Mouse (Mus musculus): Measurements from ENCODE around the gene Ifitm2. TPM values are rescaled to one million over a fixed set of nuclear protein-coding genes. Genes with fewer than 3 reads are reported as not detected.
A peak's percentile ranks its signal among the peaks of the same experiment; 100 is the strongest.

Gene Ifitm2
- polyA plus RNA-seq, 1 experiment from 2014 or later: 798 TPM

DNA sequence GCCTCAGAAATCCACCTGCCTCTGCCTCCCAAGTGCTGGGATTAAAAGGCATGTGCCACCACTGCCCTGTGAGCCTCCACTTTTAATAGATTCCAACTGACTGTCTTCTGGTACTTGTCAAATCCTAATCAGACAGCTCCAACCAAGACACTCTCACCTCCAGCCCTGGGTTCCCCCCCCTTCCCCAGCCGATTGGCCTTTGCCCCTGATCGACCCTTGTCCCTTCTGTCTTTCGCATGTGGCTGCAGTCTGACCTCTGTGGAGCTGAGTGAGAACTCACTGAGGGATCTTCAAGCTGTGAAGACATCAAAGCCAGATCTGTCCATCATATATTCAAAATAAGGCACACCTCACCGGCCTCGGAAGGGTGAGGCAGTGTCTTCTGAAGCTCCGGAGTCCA lies 28.6 kb downstream of the Ifitm2 start:
- Histone ChIP-seq H3K36me3 (replicated peaks; ENCODE audit: insufficient read depth, low read length) (peaks cover 11% of the 10 kb centered on the region; the same call in 1 of the 2 replicates), H3K4me3 (ENCODE audit: low read depth, low read length) (no peak overlapping the region), H3K9ac (replicated peaks) (no peak overlapping the region), H3K27ac (ENCODE audit: low read depth) (no peak overlapping the region), H3K27me3 (ENCODE audit: insufficient read depth, low read length) (peaks cover 18% of the 10 kb centered on the region), H3K9me3 (ENCODE audit: low read length) (no peaks in the 10 kb centered on the region), H3K4me2 (ENCODE audit: low read depth, low read length) (no peak overlapping the region), H3K4me1 (ENCODE audit: insufficient read depth) (peaks cover 5% of the 10 kb centered on the region)
- ATAC-seq (no peak; the same call in 1 of the 2 replicates), DNase-seq (no peak)
- TF ChIP-seq CTCF (IDR thresholded peaks at IDR 0.05; ENCODE audit: low read depth) (no peak), EP300 (IDR thresholded peaks at IDR 0.05; ENCODE audit: low read depth) (no peak)
- 70% methylated on average over 6 of the region's 6 CpGs for WGBS (ENCODE audit: insufficient replicate concordance)

DNA sequence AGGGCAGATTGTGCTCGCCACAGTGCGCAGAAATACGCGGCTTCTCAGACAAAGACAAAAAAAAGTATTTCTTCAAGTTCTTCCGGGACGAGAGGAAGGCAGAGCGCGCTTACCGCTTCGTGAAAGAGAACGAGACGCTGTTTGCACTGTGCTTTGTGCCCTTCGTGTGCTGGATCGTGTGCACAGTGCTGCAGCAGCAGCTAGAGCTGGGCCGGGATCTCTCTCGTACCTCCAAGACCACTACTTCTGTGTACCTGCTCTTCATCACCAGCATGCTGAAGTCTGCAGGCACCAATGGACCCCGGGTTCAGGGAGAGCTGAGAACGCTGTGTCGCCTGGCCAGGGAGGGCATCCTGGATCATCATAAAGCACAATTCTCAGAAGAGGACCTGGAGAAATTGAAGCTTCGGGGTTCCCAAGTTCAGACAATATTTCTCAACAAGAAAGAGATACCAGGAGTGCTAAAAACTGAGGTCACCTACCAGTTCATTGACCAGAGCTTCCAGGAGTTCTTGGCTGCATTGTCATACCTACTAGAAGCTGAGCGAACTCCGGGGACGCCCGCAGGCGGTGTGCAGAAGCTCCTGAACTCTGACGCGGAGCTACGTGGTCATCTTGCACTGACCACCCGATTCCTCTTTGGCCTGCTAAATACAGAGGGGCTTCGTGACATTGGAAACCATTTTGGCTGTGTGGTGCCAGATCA lies 32.6 kb downstream of the Ifitm2 start:
- TF ChIP-seq CTCF (IDR thresholded peaks at IDR 0.05; ENCODE audit: low read depth) (no peak), EP300 (IDR thresholded peaks at IDR 0.05; ENCODE audit: low read depth) (no peak)
- Histone ChIP-seq H3K27ac (ENCODE audit: low read depth) (no peak overlapping the region), H3K4me1 (ENCODE audit: insufficient read depth) (peaks cover 11% of the 10 kb centered on the region), H3K4me2 (ENCODE audit: low read depth, low read length) (peak overlapping the region; percentile 59), H3K9me3 (ENCODE audit: low read length) (no peaks in the 10 kb centered on the region), H3K9ac (replicated peaks) (no peak overlapping the region), H3K4me3 (ENCODE audit: low read depth, low read length) (no peak overlapping the region), H3K36me3 (replicated peaks; ENCODE audit: insufficient read depth, low read length) (peaks cover 2% of the 10 kb centered on the region), H3K27me3 (ENCODE audit: insufficient read depth, low read length) (peaks cover 27% of the 10 kb centered on the region)
- no peak for DNase-seq
- no peak for ATAC-seq
- WGBS (ENCODE audit: insufficient replicate concordance): 26% methylated on average over 30 of the region's 30 CpGs

DNA sequence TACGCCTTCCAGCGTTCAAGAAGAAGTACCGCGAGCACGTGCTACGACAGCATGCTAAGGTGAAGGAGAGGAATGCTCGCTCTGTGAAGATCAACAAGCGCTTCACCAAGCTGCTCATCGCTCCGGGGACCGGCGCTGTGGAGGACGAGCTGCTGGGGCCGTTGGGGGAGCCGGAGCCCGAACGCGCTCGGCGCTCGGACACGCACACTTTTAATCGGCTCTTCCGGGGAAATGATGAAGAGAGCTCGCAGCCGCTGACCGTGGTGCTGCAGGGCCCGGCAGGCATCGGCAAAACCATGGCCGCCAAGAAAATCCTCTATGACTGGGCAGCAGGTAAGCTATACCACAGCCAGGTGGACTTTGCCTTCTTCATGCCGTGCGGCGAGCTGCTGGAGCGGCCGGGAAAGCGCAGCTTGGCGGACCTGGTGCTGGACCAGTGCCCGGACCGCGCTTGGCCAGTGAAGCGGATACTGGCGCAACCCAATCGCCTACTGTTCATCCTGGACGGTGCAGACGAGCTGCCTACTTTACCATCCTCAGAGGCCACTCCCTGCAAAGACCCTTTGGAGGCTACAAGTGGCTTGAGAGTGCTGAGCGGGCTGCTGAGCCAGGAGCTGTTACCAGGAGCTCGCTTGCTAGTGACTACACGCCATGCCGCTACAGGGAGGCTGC lies 33.3 kb downstream of the Ifitm2 start:
- Histone ChIP-seq H3K4me3 (ENCODE audit: low read depth, low read length) (peak overlapping the region; percentile 27), H3K9ac (replicated peaks) (no peak overlapping the region), H3K9me3 (ENCODE audit: low read length) (no peaks in the 10 kb centered on the region), H3K4me2 (ENCODE audit: low read depth, low read length) (peak overlapping the region; percentile 59), H3K36me3 (replicated peaks; ENCODE audit: insufficient read depth, low read length) (no peaks in the 10 kb centered on the region; the same call in 1 of the 2 replicates), H3K27ac (ENCODE audit: low read depth) (no peak overlapping the region), H3K4me1 (ENCODE audit: insufficient read depth) (peaks cover 11% of the 10 kb centered on the region), H3K27me3 (ENCODE audit: insufficient read depth, low read length) (peaks cover 27% of the 10 kb centered on the region)
- WGBS (ENCODE audit: insufficient replicate concordance): 2% methylated on average over 49 of the region's 49 CpGs
- no peak for TF ChIP-seq EP300 (IDR thresholded peaks at IDR 0.05; ENCODE audit: low read depth)
- TF ChIP-seq CTCF (IDR thresholded peaks at IDR 0.05; ENCODE audit: low read depth): no peak
- ATAC-seq (peak; percentile 81), DNase-seq (peak; percentile 72)

DNA sequence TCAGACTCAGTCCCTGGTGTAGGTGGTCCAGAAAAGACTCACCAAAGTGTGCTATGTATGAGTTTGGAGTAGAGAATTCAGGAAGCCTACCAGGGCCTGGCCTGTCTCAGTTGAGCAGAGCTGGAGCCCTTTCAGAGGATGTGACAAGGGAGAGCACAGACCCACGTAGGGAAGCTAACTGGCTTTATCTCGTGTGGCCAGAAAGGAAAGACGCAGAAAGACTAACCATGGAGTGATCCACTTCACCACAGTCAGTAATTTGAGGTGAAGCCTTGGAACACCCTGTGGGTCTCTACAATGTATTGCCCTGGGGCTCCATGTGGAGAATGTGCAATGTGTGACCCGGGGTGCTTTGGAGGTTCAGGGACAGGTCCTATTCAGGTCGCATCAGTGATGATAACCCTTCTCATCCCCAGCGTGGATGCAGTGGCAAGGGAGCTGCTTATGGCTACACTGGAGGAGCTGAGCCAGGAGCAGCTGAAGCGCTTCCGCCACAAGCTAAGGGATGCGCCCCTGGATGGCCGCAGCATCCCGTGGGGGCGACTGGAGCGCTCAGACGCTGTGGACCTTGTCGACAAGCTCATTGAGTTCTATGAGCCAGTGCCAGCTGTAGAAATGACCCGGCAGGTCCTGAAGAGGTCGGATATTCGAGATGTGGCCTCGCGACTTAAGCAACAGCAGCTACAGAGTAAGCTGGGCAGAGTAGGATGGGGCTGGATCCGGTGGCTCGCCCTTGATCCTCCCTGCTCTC lies 34.4 kb downstream of the Ifitm2 start:
- Histone ChIP-seq H3K27me3 (ENCODE audit: insufficient read depth, low read length) (peaks cover 27% of the 10 kb centered on the region), H3K9ac (replicated peaks) (no peak overlapping the region), H3K4me3 (ENCODE audit: low read depth, low read length) (no peak overlapping the region), H3K9me3 (ENCODE audit: low read length) (no peaks in the 10 kb centered on the region), H3K36me3 (replicated peaks; ENCODE audit: insufficient read depth, low read length) (no peaks in the 10 kb centered on the region; the same call in 1 of the 2 replicates), H3K4me1 (ENCODE audit: insufficient read depth) (peaks cover 11% of the 10 kb centered on the region), H3K27ac (ENCODE audit: low read depth) (no peak overlapping the region), H3K4me2 (ENCODE audit: low read depth, low read length) (no peak overlapping the region)
- DNase-seq (no peak), ATAC-seq (no peak)
- WGBS (ENCODE audit: insufficient replicate concordance): 33% methylated on average over 22 of the region's 22 CpGs
- TF ChIP-seq CTCF (IDR thresholded peaks at IDR 0.05; ENCODE audit: low read depth): no peak
- no peak for TF ChIP-seq EP300 (IDR thresholded peaks at IDR 0.05; ENCODE audit: low read depth)

DNA sequence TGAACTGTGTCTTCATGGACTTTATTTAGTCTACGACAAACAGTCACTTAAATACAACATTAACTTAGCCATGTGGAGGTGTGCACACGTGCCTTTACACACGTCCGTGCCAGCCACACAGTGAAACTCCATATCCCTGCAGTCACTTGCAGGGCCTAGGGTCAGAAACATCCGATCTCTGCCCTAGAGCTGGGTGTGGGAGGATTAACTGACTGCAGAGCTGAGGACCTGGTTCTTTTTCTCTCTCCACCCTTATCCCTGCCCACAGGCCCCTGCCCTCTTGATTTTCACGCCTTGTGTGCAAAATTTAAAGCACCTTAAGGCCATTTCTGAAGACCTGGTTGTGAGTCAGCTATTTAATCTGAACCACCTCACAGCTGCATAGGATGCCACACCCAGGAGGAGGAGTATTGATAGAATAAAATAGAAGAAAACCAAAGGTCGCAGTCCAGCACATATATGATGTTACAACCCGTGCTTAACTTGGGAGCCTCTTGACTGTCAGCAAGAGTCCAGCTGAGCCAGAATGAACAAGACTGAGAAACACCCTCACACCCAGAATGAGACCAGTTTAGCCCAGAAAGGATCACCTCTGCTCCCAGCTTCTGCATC lies 35.3 kb downstream of the Ifitm2 start, which contains the start of gene Nlrp6:
Gene Nlrp6 (plus strand): TSS at position 485 of the 612 bp plus-strand sequence.
- H3K4me1 ChIP-seq (ENCODE audit: insufficient read depth): peaks cover 11% of the 10 kb centered on the region
- no peak within 1 kb of the TSS for H3K27ac ChIP-seq (ENCODE audit: low read depth)
- 57% methylated on average over 8 of the region's 8 CpGs for WGBS (ENCODE audit: insufficient replicate concordance)
- no peak within 1 kb of the TSS for H3K4me3 ChIP-seq (ENCODE audit: low read depth, low read length)
- no peak for DNase-seq
- no peaks in the 10 kb centered on the region for H3K9me3 ChIP-seq (ENCODE audit: low read length)
- TF ChIP-seq CTCF (IDR thresholded peaks at IDR 0.05; ENCODE audit: low read depth): no peak
- TF ChIP-seq EP300 (IDR thresholded peaks at IDR 0.05; ENCODE audit: low read depth): no peak
- no peak within 1 kb of the TSS for H3K9ac ChIP-seq (replicated peaks)
- no peak for ATAC-seq
- no peaks in the 10 kb centered on the region; the same call in 1 of the 2 replicates for H3K36me3 ChIP-seq (replicated peaks; ENCODE audit: insufficient read depth, low read length)
- H3K4me2 ChIP-seq (ENCODE audit: low read depth, low read length): no peak within 1 kb of the TSS
- H3K27me3 ChIP-seq (ENCODE audit: insufficient read depth, low read length): peaks cover 27% of the 10 kb centered on the region

Data from liver, postnatal 0 days (tissue).